Mouse (Mus musculus): ENCODE data around the gene Wdr5. TPM values are rescaled to one million over a fixed set of nuclear protein-coding genes. Genes with fewer than 3 reads are reported as not detected.

The Wdr5 gene
- total RNA-seq, 2 experiments from 2014 or later: 35.2 to 38.3 TPM

DNA sequence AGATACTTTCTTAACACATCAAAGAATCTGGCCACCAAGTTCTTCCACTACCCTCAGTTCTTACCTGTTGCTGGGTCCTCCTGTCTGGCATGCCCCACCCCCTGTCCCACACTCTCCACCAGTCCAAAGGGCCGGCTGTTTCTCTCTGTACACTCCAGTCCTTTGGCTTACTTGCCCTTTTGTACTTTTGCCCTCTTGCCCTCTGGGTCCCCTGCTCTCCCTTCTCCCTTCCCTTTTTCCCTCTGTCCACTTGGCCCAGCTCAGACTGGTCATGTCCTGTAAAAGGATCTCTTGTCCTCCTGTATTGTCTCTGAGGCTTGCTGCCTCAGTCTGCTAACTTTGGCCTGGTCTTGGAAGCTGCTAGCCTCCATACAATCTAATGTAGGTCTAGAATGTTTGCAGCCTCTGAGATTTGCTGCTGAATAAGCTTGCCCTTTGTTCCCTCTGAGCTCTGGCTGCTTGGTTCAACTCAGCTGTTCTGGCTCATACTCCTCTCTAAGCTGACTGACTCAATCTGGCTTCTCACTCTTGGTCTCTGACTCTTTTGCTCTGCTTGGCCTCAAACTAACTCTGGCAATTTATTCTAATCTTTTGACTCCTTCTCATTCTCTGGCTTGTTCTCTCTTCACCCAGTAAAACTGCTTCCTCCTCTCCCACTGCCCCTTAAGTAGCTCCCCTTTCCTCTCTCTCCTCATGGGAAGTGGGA lies 33.9 kb downstream of the Wdr5 start:
- no peak for DNase-seq

DNA sequence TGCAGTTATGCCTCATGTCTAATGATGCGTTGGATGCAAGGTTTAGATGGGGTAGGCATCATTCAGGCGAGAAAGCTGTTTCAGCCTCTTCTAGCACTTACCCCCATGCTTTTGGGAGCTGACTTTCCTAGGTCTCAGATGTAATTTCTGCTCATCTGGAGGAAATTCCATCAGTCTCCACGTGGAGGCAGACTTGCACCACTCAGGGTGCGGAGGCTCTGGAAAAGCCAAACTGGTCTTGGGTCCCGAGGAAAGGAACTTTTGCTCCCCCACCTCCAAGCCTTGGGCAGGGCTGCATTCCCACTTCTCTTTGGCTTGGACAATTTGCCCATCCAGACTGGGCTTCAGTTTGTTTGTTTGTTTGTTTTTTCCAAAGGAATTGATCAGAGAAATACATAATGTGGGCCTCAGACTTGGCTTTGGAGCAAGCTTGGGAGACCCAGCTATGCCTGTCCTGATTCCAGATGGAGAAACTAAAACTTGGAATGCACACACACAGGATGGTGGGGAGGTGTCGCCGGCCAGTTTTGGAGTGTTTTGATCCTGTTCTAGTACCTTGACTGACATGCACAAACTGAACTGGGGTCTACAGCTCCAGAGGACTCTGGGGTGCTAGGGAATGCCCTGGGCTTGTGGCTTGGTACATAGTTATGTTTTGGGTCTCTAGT lies 37.8 kb downstream of the Wdr5 start:
- DNase-seq: peak; percentile 86

DNA sequence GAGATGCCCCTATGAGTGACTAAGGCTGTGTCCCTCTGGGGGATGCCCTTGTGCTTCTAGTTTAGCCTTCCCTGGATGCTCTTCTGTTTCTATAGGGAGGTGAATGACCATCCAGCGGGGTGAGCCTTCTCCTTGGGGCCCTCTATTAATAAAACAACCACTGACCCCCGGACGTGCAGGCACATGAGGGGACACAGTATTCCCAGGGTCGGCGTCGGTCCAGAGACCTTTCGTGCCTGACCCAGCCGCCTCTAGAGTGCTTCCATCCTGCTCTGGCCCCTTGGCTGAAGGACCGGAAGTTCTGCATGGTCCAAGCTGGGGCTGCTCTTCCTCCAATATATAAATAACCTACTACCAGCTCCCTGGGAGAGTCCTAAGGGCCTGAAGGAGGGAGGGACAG lies 39.4 kb downstream of the Wdr5 start:
- peak; percentile 34 for DNase-seq

DNA sequence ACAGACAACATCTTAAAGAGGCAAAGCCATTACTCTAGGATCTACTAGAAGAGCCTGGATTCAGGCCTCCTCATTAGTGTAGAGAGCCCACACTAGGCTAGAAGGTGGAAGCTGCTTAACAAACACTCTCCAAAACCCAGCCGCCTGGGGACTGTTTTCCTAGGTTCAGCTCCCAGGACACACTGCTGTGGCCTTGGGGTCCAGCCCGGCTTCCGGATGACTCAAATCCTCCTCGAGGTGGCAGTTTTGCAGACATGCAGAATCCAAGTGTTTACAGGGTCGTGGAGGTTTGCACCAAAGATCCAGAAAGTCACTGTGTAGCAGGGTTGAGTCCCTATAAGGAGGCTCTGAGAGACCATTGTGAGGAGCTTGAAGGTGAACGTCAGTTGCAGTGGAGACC lies 42.0 kb downstream of the Wdr5 start:
- peak; percentile 36 for DNase-seq

DNA sequence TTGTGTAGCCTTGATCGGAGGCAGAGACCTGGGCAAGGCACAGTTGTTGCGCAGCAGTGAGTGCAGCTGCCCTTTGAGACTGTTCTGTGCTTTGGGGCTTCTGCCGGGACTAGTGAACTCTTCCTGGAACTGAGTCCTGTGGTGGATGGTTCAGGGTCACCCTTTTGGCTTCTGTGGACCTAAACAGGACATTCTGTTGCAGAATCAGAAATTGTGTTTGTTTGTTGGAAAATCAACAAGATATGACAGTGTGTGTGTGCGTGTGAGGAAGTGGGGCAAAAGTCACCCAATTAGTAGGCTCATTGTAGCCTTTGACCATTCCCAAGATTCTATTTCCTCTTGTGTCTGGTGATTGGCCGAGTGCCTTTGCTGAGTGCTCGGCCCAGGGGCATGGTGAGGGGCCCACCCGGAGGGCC lies 45.8 kb downstream of the Wdr5 start:
- peak; percentile 32 for DNase-seq

DNA sequence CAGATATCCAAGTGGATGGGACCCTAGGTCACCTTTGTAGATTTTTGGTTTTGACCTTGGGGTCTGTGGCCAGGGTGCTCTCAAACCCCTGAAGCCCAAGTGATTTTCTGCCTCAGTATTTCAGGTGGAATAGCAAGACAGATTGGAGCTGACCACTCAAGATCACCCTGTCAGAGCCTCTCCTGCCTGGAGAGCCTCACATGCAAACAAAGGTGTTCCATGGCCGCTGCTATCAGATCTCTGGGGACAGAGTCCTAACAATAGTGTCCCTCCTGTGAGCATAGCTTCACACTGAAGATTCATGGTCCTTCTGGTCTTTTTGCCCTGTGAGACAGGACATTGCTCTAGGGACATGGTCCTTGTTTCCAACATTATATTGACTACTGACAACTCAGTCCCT lies 46.2 kb downstream of the Wdr5 start:
- no peak for DNase-seq

DNA sequence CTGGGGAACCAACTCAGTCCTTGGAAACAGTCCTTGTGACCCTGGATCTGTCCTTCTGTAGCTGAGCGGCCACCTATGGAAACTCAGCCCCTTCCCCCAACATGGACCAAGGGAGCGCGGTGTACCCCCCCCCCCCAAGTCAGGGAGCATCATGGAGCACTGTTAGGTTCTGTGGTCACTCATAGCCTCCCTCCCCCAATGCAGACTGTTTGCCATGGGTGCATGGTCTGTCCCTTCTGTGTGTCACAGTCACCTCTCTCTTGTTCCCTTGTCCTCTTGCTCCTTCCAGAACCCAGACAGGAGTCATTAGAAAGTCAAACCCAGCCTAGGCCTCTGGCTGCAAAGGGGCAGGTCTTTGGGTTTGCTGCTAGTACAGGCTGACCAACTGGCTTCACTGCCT lies 46.9 kb downstream of the Wdr5 start:
- DNase-seq: no peak

DNA sequence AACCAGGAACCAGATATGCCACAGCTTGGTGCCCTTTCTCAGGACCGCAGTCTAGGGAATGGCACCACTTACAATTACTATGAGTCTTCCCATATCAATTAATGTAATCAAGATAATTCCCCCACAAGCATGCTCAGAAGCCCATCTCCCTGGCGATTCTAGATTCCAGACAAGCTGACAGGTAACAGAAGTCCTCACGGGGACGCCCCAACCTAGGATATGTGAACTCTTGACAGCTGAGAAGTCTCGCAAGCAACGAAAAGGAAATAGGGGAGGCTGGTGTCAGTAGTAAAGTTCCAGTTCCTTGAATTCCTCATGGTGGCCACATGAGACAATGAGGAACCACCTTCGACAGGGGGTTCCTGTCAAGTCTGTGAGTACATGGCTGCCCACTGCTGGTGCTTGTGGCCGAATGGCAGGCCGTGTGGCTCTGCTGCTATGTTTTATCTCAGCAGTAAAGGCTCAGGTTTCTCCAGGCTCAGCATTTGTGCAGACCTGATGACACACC lies 48.7 kb downstream of the Wdr5 start:
- DNase-seq: no peak

DNA sequence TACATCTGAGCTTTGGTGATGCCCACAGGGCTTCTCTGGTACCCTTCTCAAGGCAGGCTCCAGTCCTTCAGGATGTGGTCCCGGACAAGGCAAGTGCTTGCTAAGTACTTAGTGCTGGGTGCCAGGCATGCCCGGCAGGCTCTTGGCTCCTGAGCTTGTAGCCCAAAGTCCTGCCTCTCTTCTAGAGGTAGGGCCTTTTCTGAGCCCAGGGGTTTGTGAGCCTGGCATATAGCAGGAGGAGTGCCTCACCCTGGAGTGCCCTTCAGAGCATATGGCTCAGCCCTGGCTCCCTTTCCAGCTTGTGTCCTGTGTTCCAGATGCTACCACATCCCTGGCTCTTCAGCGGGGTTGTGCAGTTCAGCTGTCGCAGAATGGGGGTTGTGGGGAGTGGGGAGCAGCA lies 49.7 kb downstream of the Wdr5 start:
- no peak for DNase-seq

DNA sequence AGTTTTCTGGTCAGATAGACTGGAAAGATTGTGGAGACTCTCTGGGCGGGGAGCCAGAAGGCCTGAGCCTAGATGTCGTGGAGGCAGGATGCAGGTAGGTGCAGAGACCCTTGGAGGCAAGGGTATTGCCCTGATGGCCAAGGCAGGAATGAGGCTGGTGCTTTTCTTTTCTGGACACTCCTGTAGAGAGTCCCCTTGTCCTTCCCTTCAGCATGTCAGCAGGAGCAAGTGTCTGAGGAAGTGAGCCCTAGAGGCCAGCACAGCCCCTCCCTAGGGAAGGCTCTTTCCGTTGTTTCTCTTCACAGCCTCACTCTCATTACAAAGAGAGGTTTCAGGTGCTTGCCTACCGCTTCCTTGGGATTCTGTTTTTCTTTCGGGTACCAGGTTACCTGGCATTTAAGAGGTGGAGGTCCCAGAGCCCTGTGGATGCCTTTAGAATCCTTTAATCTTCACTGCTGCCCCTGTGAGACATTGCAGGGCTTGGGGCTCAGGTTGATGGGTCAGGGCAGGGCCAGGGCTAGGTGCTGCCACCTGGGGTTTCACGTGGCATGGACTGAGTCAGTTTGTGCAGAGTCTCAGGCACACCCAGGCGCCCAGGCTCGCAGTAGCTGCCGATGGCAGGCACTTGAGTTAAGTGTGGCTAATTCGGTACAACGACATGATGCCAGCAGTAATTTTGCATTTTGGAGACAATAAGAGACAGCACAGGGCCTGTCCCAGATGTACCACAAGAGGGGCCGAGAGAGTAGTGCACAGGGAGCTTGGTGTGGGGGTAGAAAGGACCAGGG lies 50.6 kb downstream of the Wdr5 start:
- DNase-seq: no peak

DNA sequence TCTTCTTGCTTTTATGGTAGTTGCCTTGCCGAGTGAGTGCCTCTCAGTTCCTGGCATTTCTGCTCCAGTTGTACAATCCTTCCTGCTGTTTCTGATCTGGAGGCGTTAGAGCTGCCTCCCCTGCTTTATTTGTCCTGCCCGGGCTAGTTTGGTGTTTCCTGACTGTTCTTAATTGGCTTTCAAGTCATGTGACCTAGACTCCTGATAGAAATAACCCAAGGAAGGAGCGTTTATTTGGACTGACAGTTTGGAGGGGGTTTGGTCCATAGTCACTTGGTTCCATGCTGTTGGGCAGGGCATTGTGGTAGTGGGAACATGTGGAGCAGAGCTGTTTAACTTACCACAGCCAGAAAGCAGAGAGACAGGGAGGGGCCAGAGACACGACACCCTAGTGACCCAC lies 55.9 kb downstream of the Wdr5 start:
- no peak for DNase-seq

DNA sequence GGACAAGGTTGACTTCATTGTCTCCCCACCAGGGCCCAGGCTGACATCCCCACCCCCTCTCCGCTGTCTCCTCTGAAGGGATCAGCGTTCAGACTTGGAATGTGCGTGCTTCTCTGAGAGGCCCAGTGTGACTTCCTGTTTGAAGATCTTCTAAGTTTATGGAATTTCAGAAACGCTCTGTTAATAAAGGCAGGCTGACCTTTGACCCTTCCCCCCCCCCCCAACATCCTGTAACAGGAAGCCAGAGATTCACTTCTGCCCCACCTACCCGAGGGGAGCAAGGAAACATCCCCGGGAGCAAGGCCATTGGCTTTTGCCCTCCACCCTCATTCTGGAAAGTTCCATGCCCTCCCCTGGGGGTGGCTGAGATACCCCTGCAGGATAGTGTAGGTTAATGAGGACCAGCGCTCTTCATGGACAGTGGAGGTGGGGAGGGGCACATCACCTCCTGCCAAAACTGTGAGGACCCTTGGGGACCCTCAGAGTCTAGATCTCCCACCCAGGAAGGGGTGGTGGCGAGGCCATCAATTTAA lies 57.4 kb downstream of the Wdr5 start:
- DNase-seq: no peak

DNA sequence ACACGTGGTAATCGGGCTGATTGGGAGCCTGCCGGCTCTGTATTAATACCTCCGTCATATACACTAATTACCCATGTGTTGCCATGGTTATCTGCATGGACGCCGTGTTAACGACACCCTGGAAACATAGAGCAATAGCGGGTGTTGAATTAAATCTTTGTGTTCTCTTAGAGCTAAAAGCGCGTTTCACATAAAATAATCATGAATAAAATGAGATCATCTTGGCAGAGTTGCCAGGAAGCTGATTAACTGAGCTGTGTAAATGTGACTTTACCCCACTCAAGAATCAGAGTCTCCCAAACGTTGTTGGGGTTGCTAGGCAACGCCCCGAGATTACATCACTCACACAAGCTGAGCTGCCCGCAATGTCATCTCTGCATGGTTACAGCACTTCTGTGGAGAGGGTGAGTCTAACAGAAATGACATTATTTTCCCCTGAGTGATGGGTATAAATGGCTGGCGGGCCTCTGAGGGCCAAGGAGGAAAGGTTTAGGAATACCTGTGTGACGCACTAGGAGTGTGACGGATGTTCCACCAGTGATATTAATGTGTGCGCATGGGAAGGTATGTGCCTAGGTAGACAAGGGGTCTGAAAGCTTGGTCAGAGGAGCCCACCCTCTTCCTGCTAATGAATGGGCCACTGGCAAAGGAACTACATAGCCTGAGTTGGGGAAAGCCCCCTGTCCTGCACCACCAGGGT lies 58.1 kb downstream of the Wdr5 start:
- DNase-seq: peak; percentile 68

DNA sequence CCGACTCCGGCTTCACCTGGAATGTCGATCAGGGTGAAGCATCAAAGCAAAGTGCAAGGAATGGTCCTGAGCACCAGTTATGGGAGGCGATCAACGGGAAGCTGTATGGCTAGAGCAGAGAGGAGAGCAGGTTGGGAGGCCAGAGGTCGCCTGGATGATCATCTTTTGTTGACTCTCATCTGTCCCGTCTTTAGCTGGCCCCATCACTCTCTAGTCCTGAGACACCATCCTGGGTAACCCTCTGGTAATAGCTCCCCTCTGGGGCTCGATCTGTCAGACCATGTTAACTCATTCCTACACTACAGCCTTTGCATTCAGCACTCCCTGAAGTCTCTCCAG lies 58.6 kb downstream of the Wdr5 start:
- DNase-seq: no peak

DNA sequence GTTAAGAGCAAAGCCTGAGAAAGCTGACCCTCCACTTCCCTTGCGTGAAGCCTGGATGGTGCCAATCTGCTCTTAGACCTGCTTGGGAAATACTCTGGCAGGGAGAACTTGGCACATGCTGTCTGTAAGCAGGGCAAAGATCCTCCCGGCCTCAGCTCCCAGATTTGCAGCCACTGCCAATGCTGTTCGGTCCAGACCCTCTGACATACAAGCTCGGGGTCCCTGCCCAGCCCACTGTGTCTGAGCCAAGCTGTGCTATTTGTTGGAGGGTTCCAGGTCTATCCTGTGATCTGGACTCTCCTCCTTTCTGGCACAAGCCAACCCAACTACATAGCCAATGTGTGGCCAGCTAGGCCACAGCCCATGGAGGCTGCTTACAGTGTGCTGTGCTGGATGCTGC lies 61.5 kb downstream of the Wdr5 start:
- DNase-seq: peak; percentile 61

DNA sequence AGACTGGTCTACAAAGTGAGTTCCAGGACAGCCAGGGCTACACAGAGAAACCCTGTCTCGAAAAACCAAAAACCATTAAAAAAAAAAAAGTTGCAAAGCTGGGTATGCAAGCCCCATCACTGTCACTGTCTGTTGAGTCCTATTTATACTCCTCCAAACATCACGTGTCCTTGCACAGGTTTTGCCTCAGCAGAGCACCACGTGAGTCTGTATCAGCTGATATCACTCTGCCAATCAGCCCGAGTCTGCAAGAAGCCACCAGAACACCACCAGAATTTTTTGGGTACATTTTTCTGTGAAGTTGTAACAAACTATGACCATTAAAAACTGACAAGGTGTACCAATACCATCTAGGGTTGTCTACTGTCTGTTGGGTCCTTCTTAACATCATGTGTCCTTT lies 63.6 kb downstream of the Wdr5 start:
- DNase-seq: no peak

DNA sequence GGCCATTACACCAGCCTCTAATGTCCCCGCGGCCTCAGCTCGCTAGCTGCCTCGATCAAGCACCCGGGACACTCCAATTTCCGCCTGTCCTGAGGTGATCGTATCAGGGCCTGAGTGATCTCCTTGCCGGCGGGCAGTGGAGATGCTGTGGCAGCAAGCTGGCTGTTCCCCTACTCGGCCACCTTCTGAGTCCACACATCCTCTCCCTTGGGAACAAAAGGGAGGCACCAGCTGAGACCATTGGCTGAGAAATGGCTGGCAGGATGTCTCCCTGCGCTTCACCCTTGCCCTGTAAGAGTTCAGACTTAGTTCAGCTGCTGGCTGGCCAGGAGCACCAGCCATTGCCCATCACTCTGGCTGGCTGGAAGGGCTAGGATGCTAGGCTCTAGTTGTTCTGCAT lies 67.2 kb downstream of the Wdr5 start:
- peak; percentile 35 for DNase-seq

DNA sequence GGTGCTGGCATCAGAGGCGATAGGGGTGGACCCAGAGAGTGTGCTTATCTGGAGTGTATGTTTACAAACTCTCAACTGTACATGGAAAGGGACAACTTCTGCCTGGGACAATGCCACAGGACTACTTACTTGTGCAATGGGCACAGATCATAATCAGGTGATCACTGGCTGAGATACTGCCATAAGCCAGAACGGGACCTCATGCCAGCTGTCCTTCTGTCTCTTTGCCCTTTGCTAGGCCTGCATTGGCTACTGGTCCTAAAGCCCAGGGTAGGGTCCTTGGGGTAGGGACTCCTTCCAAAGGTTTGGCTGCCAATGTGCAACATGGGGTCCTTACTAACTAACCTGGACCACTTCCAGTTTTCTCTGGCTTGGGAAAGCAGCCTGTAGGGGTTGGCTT lies 68.1 kb downstream of the Wdr5 start:
- DNase-seq: no peak

DNA sequence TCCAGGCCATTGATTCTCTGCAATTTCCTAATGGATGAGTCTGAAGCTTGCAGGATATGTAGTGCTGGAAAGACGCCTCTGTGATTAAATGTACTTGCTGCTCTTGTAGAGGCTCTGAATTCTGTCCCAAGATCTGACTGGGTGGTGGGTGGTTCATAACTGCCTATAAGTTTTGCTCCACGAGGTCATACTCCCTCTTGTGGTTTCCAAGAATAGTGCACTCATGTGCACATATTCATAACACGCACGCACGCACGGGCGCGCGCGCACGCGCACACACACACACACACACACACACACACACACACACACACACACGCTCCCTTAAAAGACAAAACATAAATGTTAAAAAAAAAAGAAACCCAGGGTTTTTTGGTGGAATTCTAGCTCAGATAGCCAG lies 69.6 kb downstream of the Wdr5 start:
- no peak for DNase-seq
